Mouse (Mus musculus): Measurements from ENCODE around the gene Gm49325.

DNA sequence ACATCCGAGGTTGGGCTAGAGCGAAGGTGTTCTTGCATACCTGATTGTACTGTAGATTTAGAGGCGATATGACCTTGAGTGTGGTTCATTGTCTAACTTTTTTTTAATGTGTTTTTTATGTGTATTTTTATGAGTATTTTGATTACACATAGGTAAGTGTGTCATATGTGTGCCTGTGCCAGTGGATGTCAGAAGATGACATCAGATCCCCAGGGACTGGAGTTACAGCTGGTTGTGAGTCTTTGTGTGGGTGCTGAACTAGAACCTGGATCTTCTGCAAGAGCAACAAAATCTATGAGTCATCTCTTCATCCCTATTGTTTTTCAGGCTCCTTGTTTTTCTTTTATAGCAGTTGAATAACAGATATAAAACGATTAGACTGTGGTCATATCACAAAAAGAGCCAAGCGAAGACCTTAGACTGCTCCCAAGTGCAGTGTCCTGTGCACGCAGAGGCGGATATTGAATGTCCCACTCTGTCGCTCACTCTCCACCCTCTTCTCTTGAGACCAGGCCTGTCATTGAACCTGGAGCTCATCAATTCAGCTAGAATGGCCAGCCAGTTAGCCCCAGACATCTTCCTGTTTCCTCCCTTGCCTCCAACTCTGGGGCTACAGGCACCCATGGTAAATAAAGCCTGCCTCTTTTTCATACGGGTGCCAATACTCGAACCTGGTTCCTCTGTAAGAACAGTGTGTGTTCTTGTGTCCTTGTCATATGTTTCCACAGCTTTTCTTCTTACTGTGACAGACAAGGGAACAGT, 17.8 kb downstream of the Gm49325 start:
- no peak for TF ChIP-seq CTCF (conservative IDR thresholded peaks at IDR 0.05; ENCODE audit: low read length)
- TF ChIP-seq POU5F1 (IDR thresholded peaks at IDR 0.05; ENCODE audit: borderline replicate concordance, low read length) = no peak
- no peak for TF ChIP-seq NANOG (IDR thresholded peaks at IDR 0.05; ENCODE audit: borderline replicate concordance, low read length)

All from E14TG2a.4 (cell line).